Mouse (Mus musculus) heart, postnatal 36 days (tissue): Measurements from ENCODE around the gene Tiam1. TPM values are rescaled to one million over a fixed set of nuclear protein-coding genes. Genes with fewer than 3 reads are reported as not detected.

Experiments
- DNase-seq, 2 experiments: peaks; one replicate each; pipeline ENCODE4 v3.0.0; 2021 to 2022
- intact Hi-C: fragments of 180-260 bp; cut with DNase I; formaldehyde crosslinking; loops from one replicate; pipeline ENCODE4 v1.15.1; 2025
- total RNA-seq, 2 experiments: library from RNA; stranded (reverse); gene quantifications; 2 replicates each; pipeline ENCODE4 v1.2.3; 2021

Gene Tiam1
- total RNA-seq, 2 experiments from 2014 or later = 4.8 to 6.1 TPM

- no peak for DNase-seq
- intact Hi-C loops = no loop called here
These were observed 209.6 kb downstream of the Tiam1 start for GRCm38 (mm10) chr16:89933976-89934375.

GRCm38 (mm10) chr16:89928611-89929010 is 215.0 kb downstream of the Tiam1 start:
- intact Hi-C loops = no loop called here
- no peak for DNase-seq

- DNase-seq = peak; percentile 17 to 51
- intact Hi-C loops = no loop called here
These were observed 219.2 kb downstream of the Tiam1 start for GRCm38 (mm10) chr16:89924249-89924890.

- intact Hi-C loops = no loop called here
- DNase-seq = no peak
These were observed 220.3 kb downstream of the Tiam1 start for GRCm38 (mm10) chr16:89923311-89923710.

GRCm38 (mm10) chr16:89922458-89922857 is 221.1 kb downstream of the Tiam1 start:
- DNase-seq = no peak
- intact Hi-C loops = no loop called here

GRCm38 (mm10) chr16:89921370-89921769 is 222.2 kb downstream of the Tiam1 start:
- intact Hi-C loops = no loop called here

GRCm38 (mm10) chr16:89920417-89920816 is 223.2 kb downstream of the Tiam1 start:
- intact Hi-C loops = no loop called here
- DNase-seq = no peak

More at GRCm38 (mm10) chr16:89921370-89921769, 222.2 kb downstream of the Tiam1 start:
- no peak for DNase-seq

GRCm38 (mm10) chr16:89917404-89917803 is 226.2 kb downstream of the Tiam1 start:
- DNase-seq = no peak
- intact Hi-C loops = no loop called here

- no peak for DNase-seq
- intact Hi-C loops = no loop called here
These were observed 228.6 kb downstream of the Tiam1 start for GRCm38 (mm10) chr16:89914946-89915345.

- DNase-seq = peak; percentile 25 to 33
These were observed 230.7 kb downstream of the Tiam1 start for GRCm38 (mm10) chr16:89912686-89913375.

GRCm38 (mm10) chr16:89909393-89910068 is 234.0 kb downstream of the Tiam1 start:
- intact Hi-C loops = no loop called here
- DNase-seq = no peak

More at GRCm38 (mm10) chr16:89912686-89913375, 230.7 kb downstream of the Tiam1 start:
- intact Hi-C loops = no loop called here

GRCm38 (mm10) chr16:89907651-89908050 is 235.9 kb downstream of the Tiam1 start:
- intact Hi-C loops = no loop called here
- DNase-seq = no peak

- intact Hi-C loops = no loop called here
- DNase-seq = no peak
These were observed 236.7 kb downstream of the Tiam1 start for GRCm38 (mm10) chr16:89906909-89907308.

- intact Hi-C loops = no loop called here
These were observed 237.8 kb downstream of the Tiam1 start for GRCm38 (mm10) chr16:89905730-89906305.

GRCm38 (mm10) chr16:89904121-89904520 is 239.4 kb downstream of the Tiam1 start:
- intact Hi-C loops = no loop called here
- no peak for DNase-seq

More at GRCm38 (mm10) chr16:89905730-89906305, 237.8 kb downstream of the Tiam1 start:
- DNase-seq = no peak

- intact Hi-C loops = no loop called here
- no peak for DNase-seq
These were observed 240.8 kb downstream of the Tiam1 start for GRCm38 (mm10) chr16:89902578-89903304.

GRCm38 (mm10) chr16:89900681-89901080 is 242.9 kb downstream of the Tiam1 start:
- no peak for DNase-seq
- intact Hi-C loops = no loop called here

GRCm38 (mm10) chr16:89899192-89899591 is 244.4 kb downstream of the Tiam1 start:
- intact Hi-C loops = no loop called here
- no peak for DNase-seq

GRCm38 (mm10) chr16:89898299-89898625 is 245.3 kb downstream of the Tiam1 start:
- DNase-seq = no peak
- intact Hi-C loops = no loop called here

GRCm38 (mm10) chr16:89897547-89898298 is 245.8 kb downstream of the Tiam1 start:
- intact Hi-C loops = no loop called here
- peak in 1 of 2 experiments; percentile 19 for DNase-seq
